Mouse (Mus musculus) spleen, postnatal 10 days (tissue): ENCODE measurements around the gene Prnp.

Experiments used
- DNase-seq, 2 experiments: peaks; one replicate each; pipeline ENCODE4 v3.0.0; 2021 to 2022; ENCODE audit warnings: low spot score in 2 of 2

The Prnp gene

DNA sequence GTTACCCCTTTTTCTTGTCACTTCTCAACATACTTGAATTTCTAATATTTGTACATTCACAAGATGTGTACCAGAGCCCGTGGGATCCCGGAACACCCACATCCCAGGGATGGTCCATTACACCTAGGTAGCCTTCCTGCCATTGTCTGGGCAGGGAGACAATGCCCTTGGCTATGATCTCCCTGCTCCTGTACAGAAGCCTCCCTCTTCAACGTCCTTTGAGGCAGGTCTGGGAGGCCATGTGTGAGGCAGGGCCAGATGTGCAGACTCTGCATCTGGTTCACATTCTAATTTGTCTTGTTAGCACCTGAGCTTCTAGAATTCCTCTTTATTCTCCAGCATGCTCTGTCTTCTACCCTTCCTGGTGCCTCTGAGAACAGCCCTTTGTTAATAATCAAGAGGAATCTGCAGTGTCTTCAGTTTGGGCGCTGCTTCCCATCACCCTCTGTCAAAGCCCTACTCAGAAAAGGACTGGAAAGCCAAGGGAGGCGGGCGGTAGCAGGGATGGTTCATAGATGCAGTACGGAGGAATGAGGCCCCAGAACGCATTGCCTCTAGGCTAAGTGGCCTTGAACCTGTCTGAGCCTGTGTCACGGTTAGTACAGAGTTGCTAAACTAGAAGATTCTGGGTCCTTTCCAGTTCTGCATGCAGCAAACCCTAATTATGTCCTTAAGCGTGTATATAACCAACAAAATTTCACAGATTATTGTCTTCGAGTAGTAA is 39.4 kb downstream of the Prnp start:
- peak; percentile 3 to 8 for DNase-seq

DNA sequence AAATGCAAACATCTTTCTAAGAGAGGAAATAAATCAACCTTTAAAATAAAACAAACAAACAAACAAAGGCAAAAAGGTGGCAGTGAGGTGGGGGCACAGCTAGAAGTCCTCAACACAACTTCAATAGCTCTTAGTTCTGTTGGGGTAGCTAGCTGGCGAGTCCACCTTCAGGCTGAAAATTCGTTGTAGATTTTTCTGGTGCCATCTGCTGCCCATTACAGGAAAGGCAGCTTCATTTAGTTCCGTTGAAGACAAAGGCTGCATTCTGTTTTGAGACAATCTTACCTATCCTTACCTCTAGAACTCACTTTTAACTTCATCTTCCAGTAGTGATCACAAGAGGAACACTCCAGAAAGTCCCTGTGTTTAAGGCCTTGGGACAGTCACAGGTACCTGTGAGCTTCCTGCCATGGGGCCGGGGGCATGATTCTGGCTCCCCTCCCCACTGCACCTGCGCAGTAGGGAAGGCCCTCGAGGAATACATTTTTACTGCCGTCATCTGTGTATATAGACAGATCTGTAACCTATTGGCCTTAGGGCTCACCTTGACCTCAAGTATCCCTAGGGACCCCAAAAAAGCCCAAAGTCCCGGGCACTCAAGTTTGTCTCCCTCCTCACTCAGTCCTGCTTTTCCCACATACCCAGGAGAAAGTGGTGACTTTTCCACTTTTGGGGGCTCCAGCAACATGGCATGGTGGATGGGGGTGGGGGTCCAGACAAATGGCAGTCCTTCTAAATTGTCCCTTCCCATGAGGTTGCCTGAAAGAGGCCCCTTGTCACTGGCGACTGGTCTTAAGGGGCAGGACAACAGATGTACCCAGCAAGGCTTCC is 40.3 kb downstream of the Prnp start:
- DNase-seq = peak; percentile 26 to 68

DNA sequence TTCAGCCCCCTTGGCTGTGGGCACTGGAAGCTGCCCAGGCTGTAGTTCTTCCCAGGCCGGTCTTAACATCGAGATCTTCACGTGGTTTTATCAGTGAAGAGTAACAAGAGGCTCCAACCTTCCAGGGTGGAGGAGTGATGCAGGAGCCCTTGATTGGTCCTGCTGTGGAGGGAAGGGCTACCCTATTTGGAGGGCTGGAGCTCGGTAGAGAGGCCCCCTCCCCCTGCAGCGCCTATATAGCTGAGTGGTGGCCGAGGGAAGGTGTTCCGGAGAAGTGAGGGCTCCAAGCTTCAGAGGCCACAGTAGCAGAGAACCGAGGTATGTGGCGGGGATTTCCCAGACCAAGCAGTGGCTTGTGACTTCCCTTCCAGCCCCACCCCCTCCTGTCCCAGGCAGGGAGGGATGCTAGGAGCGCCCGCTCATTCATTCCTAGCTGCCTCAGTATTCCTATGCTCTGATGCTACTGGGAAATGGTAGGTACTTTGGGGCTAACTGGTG is 40.9 kb downstream of the Prnp start, which contains the start of gene Prnd:
Gene Prnd (plus strand): TSS at position 264 of the 498 bp plus-strand sequence.
- DNase-seq = peak in 1 of 2 experiments; percentile 16

DNA sequence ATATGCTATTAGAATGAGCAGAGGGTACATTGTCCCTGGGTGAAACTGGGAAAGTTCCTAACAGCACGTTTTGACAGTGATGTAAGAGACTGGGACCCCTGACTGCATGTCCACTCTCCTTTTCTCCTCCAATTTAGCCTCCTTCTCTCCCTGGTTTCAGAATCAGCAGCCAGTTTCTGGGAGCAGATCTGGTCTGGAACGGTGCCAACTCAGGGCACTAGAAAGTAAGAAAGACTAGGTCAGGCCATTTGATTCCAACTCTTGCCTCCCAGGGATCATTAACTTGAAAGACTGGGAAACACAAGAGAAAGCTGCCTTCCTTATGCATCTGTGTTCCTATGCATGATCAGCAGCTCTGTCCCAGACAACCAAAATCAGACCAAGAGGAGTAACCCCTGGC is 42.7 kb downstream of the Prnp start:
- peak in 1 of 2 experiments; percentile 16 for DNase-seq

- DNase-seq = peak in 1 of 2 experiments; percentile 16
Measured at GRCm38 (mm10) chr2:131952961-131953538, 43.3 kb downstream of the Prnp start.

- peak in 1 of 2 experiments; percentile 4 for DNase-seq
Measured at GRCm38 (mm10) chr2:131953711-131954110, 44.0 kb downstream of the Prnp start.

- DNase-seq = peak; percentile 2 to 11
Measured at GRCm38 (mm10) chr2:131954835-131955234, 45.1 kb downstream of the Prnp start.

DNA sequence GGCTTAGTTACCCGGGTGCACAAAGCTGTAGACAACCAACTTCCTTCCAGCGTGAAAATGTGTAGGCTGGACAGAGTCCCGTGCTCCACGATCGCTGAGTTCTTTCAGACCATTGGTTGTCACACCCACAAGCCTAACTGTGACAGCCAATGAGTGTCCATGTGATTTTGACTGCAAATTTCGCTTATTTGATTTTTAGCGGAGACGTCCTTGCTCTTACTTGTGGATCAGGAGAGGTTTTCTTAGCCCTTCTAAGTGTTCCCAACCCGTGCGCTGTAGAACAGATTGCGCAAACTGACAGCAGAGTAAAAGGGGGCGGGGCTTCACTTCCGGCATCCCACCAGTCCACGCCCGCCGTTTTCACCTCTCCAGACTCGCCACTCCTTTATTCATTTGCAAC is 45.5 kb downstream of the Prnp start:
- DNase-seq = peak; percentile 3 to 42

DNA sequence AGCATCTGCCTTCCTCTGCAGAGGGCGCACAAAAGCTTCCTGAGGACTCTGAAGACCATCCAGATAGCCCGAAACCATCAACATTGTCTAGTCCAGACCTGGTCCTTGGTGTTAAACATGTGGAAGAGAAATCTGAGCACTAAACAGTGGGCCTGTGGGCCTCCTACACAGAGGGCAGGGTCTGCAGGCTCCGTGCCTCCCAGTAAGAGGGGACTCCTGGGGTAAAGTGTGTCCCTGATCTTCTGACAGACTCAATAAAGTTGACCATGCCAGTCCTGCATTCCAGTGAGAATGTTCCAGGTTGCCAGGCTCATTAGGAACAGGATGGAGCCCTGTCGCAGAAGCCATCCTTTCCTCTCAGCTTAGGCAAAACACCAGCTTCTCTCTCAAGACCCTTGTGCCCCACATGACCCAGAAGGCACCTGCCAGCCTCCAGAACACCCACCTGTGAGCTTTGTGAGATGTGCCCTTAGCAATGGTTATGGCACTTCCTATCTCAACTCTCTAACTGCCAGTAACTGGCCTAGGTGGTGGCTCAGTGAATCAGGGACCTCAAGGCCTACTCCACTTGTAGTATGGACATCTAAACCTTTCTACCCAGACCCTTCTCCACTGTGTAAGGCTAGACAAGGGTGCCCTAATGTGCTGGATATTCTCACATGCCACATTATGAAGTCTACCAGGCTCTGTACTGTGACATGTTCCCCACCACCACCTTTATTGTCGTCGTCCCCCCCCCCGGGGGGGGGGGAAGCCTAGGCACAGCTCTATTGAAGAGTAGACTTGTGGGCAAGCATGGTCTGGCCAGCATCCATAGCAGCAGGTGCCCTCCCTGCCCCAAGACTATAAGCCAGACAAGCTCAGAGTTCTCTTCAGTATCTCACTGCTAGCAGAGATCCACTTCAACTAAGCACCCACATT is 46.9 kb downstream of the Prnp start:
- peak in 1 of 2 experiments; percentile 7 for DNase-seq

DNA sequence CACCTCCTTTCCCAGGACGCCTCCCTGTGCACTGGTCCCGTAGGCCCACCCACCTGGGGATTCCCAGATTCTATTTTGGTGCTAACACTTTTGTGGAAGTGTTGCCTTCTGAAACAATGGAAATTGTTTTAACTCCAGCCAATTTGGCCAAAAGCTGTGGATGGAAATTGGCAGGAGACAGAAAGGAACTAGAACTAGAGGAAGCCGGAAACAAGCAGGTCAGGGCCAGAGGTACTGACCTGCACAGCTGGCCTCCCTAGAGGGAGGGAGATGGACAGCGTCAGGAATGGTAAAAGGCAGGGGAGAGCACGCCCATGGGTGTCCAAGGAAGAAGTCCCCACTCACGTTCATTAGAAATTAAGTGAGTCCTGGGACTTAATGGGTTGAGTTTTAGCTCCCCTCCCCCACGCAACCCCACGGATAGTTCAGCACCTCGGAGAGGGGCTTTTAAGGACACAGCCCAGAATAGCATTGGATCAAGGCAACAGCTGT is 48.0 kb downstream of the Prnp start:
- peak in 1 of 2 experiments; percentile 13 for DNase-seq

DNA sequence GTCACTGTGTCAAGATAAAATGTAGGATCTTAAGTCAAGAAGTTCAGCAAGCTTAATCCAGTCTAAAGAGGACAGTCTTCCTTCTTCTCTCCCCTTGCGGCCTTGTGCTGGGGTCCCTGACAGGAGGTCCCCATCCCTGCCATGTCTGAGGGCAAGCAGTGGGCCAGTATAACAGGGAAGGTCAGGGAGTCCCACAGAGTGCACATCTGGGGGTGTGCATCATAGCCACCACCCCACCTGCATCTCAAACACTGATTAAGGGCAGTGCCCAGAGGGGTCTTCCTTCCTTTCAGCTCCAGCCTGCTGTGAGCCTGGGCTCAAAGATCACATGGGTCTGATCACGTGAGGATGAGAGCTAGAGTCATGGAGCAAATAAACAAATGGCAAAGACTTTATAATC is 51.9 kb downstream of the Prnp start:
- peak in 1 of 2 experiments; percentile 4 for DNase-seq

DNA sequence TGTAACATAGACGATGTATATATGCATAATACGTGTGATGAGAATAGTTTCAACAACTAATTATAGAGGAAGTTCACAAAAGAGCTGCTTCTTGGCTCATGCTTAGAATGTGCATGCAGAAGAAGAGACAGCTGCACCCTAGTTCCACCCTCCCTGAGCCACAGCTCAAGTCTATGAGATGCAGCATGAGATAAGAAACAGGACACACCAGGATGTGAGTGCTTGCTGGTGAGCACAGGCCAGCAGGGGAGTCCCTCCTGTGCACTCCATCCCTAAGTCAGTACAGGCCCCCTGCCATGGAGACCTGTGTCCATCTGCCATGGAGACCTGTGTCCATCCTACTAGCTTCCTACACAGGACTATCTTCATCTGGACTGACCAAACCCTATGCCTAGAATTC is 60.9 kb downstream of the Prnp start:
- DNase-seq = peak in 1 of 2 experiments; percentile 5

DNA sequence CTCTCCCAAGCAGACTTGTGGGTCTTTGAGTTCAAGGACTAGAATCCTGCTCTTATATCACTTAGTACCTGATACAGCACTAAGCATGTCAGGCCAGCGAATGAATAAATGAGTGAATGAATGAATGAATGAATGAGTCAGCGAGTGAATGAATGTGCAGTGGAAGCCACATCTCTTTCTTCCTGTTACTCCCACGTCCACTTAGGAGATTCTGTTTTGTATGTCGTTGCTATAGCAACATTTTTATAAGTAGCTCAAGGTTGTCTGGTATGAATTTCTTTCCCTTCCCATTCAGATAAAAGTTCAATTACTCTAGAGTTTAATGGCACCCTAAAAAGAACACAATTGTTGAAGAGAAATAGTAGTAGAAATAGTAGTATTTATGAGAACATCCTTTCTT is 61.4 kb downstream of the Prnp start:
- no peak for DNase-seq

- DNase-seq = peak in 1 of 2 experiments; percentile 12
Measured at GRCm38 (mm10) chr2:131976663-131977062, 66.9 kb downstream of the Prnp start.

DNA sequence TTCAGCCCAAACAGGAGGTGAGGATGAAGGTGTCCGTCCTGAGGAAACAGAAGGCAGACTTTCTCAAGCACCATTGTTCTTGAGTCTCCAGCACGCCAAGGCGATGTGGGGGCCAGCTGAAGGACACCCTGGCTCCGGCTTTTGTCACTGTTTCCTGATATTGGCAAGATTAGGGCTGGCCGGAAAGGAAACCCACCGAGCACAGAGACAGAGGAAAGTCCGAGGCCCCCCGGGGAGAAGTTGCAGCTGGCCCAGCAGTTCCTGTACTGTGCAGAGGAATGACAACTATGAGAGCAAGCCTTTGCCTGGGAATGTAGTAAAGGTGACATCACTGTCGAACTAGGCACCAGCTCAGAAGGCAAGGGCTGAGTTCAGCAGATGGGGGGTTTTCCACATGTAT is 71.1 kb downstream of the Prnp start:
- peak in 1 of 2 experiments; percentile 15 for DNase-seq

- DNase-seq = peak in 1 of 2 experiments; percentile 69
Measured at GRCm38 (mm10) chr2:131982546-131983196, 72.9 kb downstream of the Prnp start.

GRCm38 (mm10) chr2:131987950-131988349 is 78.2 kb downstream of the Prnp start:
- peak in 1 of 2 experiments; percentile 7 for DNase-seq
